Mouse (Mus musculus): ENCODE results near the gene Plekhg3.

Gene Plekhg3

GRCm38 (mm10) chr12:76619847-76620246, 89.2 kb downstream of the Plekhg3 start:
- no peak for DNase-seq (ENCODE audit: extremely low spot score)

- DNase-seq (ENCODE audit: extremely low spot score), result no peak
Measured at GRCm38 (mm10) chr12:76623374-76623773, 92.7 kb downstream of the Plekhg3 start.

Data from embryo, embryonic 9.5 days (tissue).